Mouse (Mus musculus) erythroblast, embryonic 14.5 days (primary cell): ENCODE measurements around the gene Xylt1. TPM values are rescaled to one million over a fixed set of nuclear protein-coding genes. Genes with fewer than 3 reads are reported as not detected.

ENCODE experiments used
- H3K27me3 ChIP-seq: 2 replicates; pipeline ENCODE4 v1.6.1; 2012; ENCODE audit warnings: inconsistent platforms; ENCODE audit not compliant: control insufficient read depth
- H3K36me3 ChIP-seq: 2 replicates; pipeline ENCODE4 v1.6.1; 2012; ENCODE audit warnings: mild to moderate bottlenecking, inconsistent platforms; ENCODE audit not compliant: control insufficient read depth
- H3K4me1 ChIP-seq: 2 replicates; pipeline ENCODE4 v1.6.1; 2012; ENCODE audit warnings: inconsistent platforms; ENCODE audit not compliant: control insufficient read depth
- H3K4me3 ChIP-seq: replicated peaks from 2 replicates; pipeline ENCODE3; 2012; ENCODE audit warnings: moderate library complexity, mild to moderate bottlenecking, inconsistent platforms
- H3K9me3 ChIP-seq: 2 replicates; pipeline ENCODE4 v1.6.1; 2012; ENCODE audit warnings: low read length, inconsistent platforms, mixed read lengths; ENCODE audit not compliant: control insufficient read depth
- GATA1 ChIP-seq: IDR thresholded peaks from 2 replicates; pipeline ENCODE4 v1.6.1; 2012; ENCODE audit warnings: low read length, inconsistent platforms, mixed read lengths
- TAL1 ChIP-seq: IDR thresholded peaks from 3 replicates; pipeline ENCODE4 v1.6.1; 2012; ENCODE audit warnings: low read length, inconsistent platforms, mixed read lengths
- polyA plus RNA-seq: library from polyadenylated mRNA; stranded (reverse); fragments of >175 nt; gene quantifications from 2 replicates; pipeline ENCODE4 v1.2.3, GENCODE M21; 2012

The Xylt1 gene
- polyA plus RNA-seq, 1 experiment = 0.01 TPM

- Histone ChIP-seq H3K27me3 (no peaks in the 10 kb centered on the region), H3K4me1 (no peaks in the 10 kb centered on the region), H3K9me3 (no peaks in the 10 kb centered on the region), H3K36me3 (no peaks in the 10 kb centered on the region), H3K4me3 (no peak overlapping the region)
- TF ChIP-seq TAL1 (no peak), GATA1 (no peak)
Observed at GRCm38 (mm10) chr7:117587234-117587929, 206.6 kb downstream of the Xylt1 start.

- H3K27me3 ChIP-seq = no peaks in the 10 kb centered on the region
- no peak overlapping the region for H3K4me3 ChIP-seq
- no peaks in the 10 kb centered on the region for H3K36me3 ChIP-seq
- no peaks in the 10 kb centered on the region for H3K4me1 ChIP-seq
- H3K9me3 ChIP-seq = no peaks in the 10 kb centered on the region
- TF ChIP-seq GATA1 (no peak), TAL1 (no peak)
Observed at GRCm38 (mm10) chr7:117588426-117588825, 207.6 kb downstream of the Xylt1 start.

GRCm38 (mm10) chr7:117589359-117589758 lies 208.6 kb downstream of the Xylt1 start:
- TF ChIP-seq GATA1 = no peak

GRCm38 (mm10) chr7:117589820-117590219 lies 209.0 kb downstream of the Xylt1 start:
- no peaks in the 10 kb centered on the region for H3K4me1 ChIP-seq
- H3K27me3 ChIP-seq = no peaks in the 10 kb centered on the region
- H3K4me3 ChIP-seq = no peak overlapping the region
- no peaks in the 10 kb centered on the region for H3K9me3 ChIP-seq
- no peak for TF ChIP-seq TAL1
- TF ChIP-seq GATA1 = no peak
- no peaks in the 10 kb centered on the region for H3K36me3 ChIP-seq

More at GRCm38 (mm10) chr7:117589359-117589758, 208.6 kb downstream of the Xylt1 start:
- H3K4me3 ChIP-seq = no peak overlapping the region
- no peaks in the 10 kb centered on the region for H3K9me3 ChIP-seq
- no peaks in the 10 kb centered on the region for H3K36me3 ChIP-seq
- no peaks in the 10 kb centered on the region for H3K27me3 ChIP-seq
- no peaks in the 10 kb centered on the region for H3K4me1 ChIP-seq

- H3K36me3 ChIP-seq = no peaks in the 10 kb centered on the region
- H3K27me3 ChIP-seq = no peaks in the 10 kb centered on the region
- no peak overlapping the region for H3K4me3 ChIP-seq
- no peaks in the 10 kb centered on the region for H3K9me3 ChIP-seq
- TF ChIP-seq GATA1 = no peak
- no peaks in the 10 kb centered on the region for H3K4me1 ChIP-seq
Observed at GRCm38 (mm10) chr7:117594191-117594590, 213.4 kb downstream of the Xylt1 start.

- TF ChIP-seq GATA1 (no peak), TAL1 (no peak)
- H3K9me3 ChIP-seq = no peaks in the 10 kb centered on the region
- H3K4me1 ChIP-seq = no peaks in the 10 kb centered on the region
- no peaks in the 10 kb centered on the region for H3K36me3 ChIP-seq
- H3K27me3 ChIP-seq = no peaks in the 10 kb centered on the region
- H3K4me3 ChIP-seq = no peak overlapping the region
Observed at GRCm38 (mm10) chr7:117595029-117595695, 214.4 kb downstream of the Xylt1 start.

- Histone ChIP-seq H3K4me1 (no peaks in the 10 kb centered on the region), H3K4me3 (no peak overlapping the region), H3K36me3 (no peaks in the 10 kb centered on the region), H3K9me3 (no peaks in the 10 kb centered on the region), H3K27me3 (no peaks in the 10 kb centered on the region)
- TF ChIP-seq TAL1 (no peak), GATA1 (no peak)
Observed at GRCm38 (mm10) chr7:117600443-117600842, 219.7 kb downstream of the Xylt1 start.

- H3K4me1 ChIP-seq = no peaks in the 10 kb centered on the region
- no peaks in the 10 kb centered on the region for H3K36me3 ChIP-seq
- no peak overlapping the region for H3K4me3 ChIP-seq
- no peak for TF ChIP-seq TAL1
- no peak for TF ChIP-seq GATA1
- H3K9me3 ChIP-seq = no peaks in the 10 kb centered on the region
- no peaks in the 10 kb centered on the region for H3K27me3 ChIP-seq
Observed at GRCm38 (mm10) chr7:117610439-117610838, 229.7 kb downstream of the Xylt1 start.

GRCm38 (mm10) chr7:117612788-117613473 lies 232.2 kb downstream of the Xylt1 start:
- no peaks in the 10 kb centered on the region for H3K36me3 ChIP-seq
- TF ChIP-seq TAL1 (no peak), GATA1 (no peak)
- H3K4me1 ChIP-seq = no peaks in the 10 kb centered on the region
- H3K27me3 ChIP-seq = no peaks in the 10 kb centered on the region
- H3K9me3 ChIP-seq = no peaks in the 10 kb centered on the region
- H3K4me3 ChIP-seq = no peak overlapping the region
